Mouse (Mus musculus): ENCODE data around the gene Ccdc51. TPM values are rescaled to one million over a fixed set of nuclear protein-coding genes. Genes with fewer than 3 reads are reported as not detected.
"Not testable (repeated sequence)": the region's sequence is repeated elsewhere in the genome, so short reads cannot be mapped to it uniquely, and the experiment has no call there.

The Ccdc51 gene
- polyA plus RNA-seq, 1 experiment, result not detected

DNA sequence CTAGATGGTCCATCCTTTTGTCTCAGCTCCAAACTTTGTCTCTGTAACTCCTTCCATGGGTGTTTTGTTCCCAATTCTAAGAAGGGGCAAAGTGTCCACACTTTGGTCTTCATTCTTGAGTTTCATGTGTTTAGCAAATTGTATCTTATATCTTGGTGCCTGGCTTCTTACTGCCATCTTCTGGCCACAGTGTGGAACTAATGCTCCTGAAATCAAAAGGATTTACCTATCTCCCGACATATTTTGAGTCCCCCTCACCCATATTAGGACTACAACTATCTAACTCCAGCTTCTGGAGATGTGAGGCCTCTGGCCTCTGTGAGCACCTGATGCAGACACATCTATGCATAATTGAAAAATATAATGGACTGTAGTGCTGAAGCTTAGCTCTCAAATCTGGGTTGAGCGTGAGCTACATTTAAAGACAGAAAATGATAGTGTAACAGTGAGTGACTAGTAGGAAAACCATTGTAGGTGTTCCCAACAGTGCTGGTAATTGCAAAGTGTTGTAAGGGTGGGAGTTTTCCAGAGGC lies 40.3 kb downstream of the Ccdc51 start:
- Histone ChIP-seq H3K27ac (ENCODE audit: insufficient read depth, low read depth, low read length) (no peak overlapping the region), H3K4me1 (ENCODE audit: control insufficient read depth, insufficient read depth, low read length) (no peaks in the 10 kb centered on the region), H3K4me3 (ENCODE audit: insufficient read depth, low read depth, low read length) (no peak overlapping the region)
- 43% methylated on average over 2 of the region's 2 CpGs for WGBS
- TF ChIP-seq CTCF (IDR thresholded peaks at IDR 0.05; ENCODE audit: insufficient read depth, low read depth, low read length) (no peak), POLR2A (IDR thresholded peaks at IDR 0.05; ENCODE audit: insufficient read depth, low read depth, low read length) (no peak)

DNA sequence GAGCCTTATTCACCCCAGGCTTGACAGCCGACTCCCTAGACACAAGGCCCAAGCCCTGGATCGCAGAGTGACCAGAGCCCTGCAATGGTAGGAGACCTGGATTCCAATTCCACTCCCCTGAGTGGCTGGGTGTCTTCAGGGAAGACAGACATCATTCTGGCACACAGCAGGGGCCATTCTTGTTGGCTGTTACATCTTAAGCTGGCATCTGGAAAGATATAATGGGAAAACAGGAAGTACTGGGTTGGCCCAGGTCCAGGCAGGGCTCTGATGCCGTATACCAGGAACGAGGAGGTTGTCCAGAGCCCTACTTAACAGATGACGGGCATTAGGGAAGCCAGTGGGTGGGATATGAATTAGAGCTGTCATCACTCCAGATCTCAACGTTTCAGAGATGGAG lies 41.0 kb downstream of the Ccdc51 start:
- TF ChIP-seq POLR2A (IDR thresholded peaks at IDR 0.05; ENCODE audit: insufficient read depth, low read depth, low read length) (no peak), CTCF (IDR thresholded peaks at IDR 0.05; ENCODE audit: insufficient read depth, low read depth, low read length) (no peak)
- no peak overlapping the region for H3K4me3 ChIP-seq (ENCODE audit: insufficient read depth, low read depth, low read length)
- no peaks in the 10 kb centered on the region for H3K4me1 ChIP-seq (ENCODE audit: control insufficient read depth, insufficient read depth, low read length)
- H3K27ac ChIP-seq (ENCODE audit: insufficient read depth, low read depth, low read length), result no peak overlapping the region
- WGBS, result 31% methylated on average over 6 of the region's 6 CpGs

DNA sequence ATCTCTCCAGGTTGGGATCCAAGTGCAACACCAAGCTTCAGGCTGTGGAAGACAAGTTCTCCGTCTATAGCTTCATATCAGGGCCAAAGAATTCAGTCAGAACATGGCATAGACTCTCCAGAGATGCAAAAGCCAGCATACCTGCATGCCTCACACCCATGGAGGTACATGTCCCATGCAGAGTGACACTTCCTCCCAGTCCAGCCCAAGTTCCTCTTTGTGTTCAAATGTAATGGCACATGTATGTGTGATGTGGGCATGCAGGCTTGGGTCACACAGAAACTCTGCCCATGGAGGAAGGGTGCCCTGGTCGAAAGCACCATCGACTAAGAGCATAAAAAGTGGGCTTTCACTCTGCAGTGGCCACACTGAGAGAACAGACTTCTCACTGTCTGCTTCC lies 41.9 kb downstream of the Ccdc51 start:
- WGBS, result 86% methylated on average over 3 of the region's 3 CpGs
- no peak overlapping the region for H3K27ac ChIP-seq (ENCODE audit: insufficient read depth, low read depth, low read length)

DNA sequence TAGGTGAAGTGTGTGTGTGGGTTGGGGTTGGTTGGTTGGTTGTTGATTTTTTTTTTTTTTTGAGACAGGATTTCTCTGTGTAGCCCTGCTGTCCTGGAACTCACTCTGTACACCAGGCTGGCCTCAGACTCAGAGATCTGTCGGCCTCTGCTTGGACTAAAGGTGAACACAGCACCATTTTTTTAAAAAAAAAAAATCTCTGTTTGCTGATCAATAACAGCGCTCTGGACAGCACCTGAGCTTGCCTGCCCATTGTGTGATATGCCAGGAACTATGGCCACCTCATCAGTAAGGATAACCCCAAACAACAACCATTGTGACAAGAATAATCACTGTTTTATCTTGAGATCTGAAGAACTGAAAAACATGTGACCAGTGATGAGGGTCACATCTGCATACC lies 42.8 kb downstream of the Ccdc51 start:
- Histone ChIP-seq H3K27ac (ENCODE audit: insufficient read depth, low read depth, low read length) (no peak overlapping the region), H3K4me3 (ENCODE audit: insufficient read depth, low read depth, low read length) (no peak overlapping the region), H3K4me1 (ENCODE audit: control insufficient read depth, insufficient read depth, low read length) (no peaks in the 10 kb centered on the region)
- TF ChIP-seq CTCF (IDR thresholded peaks at IDR 0.05; ENCODE audit: insufficient read depth, low read depth, low read length) (no peak), POLR2A (IDR thresholded peaks at IDR 0.05; ENCODE audit: insufficient read depth, low read depth, low read length) (no peak)
- WGBS, result 90% methylated on average over 2 of the region's 2 CpGs

More for the DNA sequence above, 41.9 kb downstream of the Ccdc51 start:
- no peak for TF ChIP-seq CTCF (IDR thresholded peaks at IDR 0.05; ENCODE audit: insufficient read depth, low read depth, low read length)
- no peak for TF ChIP-seq POLR2A (IDR thresholded peaks at IDR 0.05; ENCODE audit: insufficient read depth, low read depth, low read length)
- Histone ChIP-seq H3K4me3 (ENCODE audit: insufficient read depth, low read depth, low read length) (no peak overlapping the region), H3K4me1 (ENCODE audit: control insufficient read depth, insufficient read depth, low read length) (no peaks in the 10 kb centered on the region)

DNA sequence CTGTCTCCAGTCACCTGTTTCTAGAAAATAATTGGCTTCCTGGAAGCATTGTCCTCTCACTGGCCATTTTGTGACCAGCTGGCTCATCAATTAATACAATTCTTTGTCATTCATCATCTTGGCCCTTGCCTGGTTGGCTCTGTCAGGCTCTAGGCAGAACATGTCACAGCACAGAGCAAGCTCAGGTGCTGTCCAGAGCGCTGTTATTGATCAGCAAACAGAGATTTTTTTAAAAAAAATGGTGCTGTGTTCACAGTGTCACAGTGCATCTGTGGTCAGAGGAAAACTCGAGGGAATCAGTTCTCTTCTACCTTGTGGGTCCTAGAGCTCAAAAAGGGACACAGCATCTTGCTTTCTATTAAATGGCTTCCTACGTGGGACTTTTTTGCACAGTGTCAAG lies 43.2 kb downstream of the Ccdc51 start:
- Histone ChIP-seq H3K27ac (ENCODE audit: insufficient read depth, low read depth, low read length) (no peak overlapping the region), H3K4me3 (ENCODE audit: insufficient read depth, low read depth, low read length) (no peak overlapping the region), H3K4me1 (ENCODE audit: control insufficient read depth, insufficient read depth, low read length) (no peaks in the 10 kb centered on the region)
- TF ChIP-seq POLR2A (IDR thresholded peaks at IDR 0.05; ENCODE audit: insufficient read depth, low read depth, low read length) (no peak), CTCF (IDR thresholded peaks at IDR 0.05; ENCODE audit: insufficient read depth, low read depth, low read length) (no peak)
- WGBS, result 69% methylated on average over 3 of the region's 3 CpGs

DNA sequence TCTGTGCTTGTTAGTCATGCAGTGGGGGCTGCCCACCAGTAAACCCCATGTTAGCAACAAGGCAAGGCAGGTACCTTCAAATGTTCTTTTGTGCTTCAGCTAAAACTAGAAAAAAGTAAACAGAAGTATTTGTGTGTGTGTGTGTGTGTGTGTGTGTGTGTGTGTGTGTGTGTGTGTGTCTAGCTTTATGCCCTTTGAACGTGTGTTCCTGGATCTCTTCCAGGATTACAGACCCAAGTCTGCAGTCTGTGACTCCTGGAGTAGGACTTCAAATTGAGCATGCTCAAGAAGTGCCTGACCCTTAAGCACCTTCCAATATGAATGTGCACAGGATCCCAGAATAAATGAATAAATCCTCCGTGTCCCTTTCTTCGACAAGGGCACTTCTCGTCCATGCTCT lies 44.8 kb downstream of the Ccdc51 start:
- no peak overlapping the region for H3K27ac ChIP-seq (ENCODE audit: insufficient read depth, low read depth, low read length)
- TF ChIP-seq CTCF (IDR thresholded peaks at IDR 0.05; ENCODE audit: insufficient read depth, low read depth, low read length), result no peak
- no peak for TF ChIP-seq POLR2A (IDR thresholded peaks at IDR 0.05; ENCODE audit: insufficient read depth, low read depth, low read length)
- WGBS, result 74% methylated on average over 4 of the region's 4 CpGs
- H3K4me1 ChIP-seq (ENCODE audit: control insufficient read depth, insufficient read depth, low read length), result no peaks in the 10 kb centered on the region
- H3K4me3 ChIP-seq (ENCODE audit: insufficient read depth, low read depth, low read length), result no peak overlapping the region

DNA sequence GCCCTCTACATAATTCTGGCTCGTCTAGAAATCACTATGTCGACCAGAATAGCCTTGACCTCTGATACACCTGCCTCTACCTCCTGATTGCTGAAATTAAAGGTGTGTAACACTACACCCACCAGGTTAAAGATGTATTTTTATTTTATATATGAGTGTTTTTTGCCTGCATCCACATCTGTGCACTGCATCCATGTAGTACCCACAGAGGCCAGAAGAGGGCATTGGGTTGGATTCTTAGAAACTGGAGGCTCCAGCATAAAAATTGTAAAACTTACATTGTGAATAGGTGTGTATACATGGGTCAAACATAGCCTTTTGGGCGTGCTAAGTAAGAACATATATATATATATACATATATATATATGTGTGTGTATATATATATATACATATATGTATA lies 45.9 kb downstream of the Ccdc51 start:
- WGBS, result 56% methylated on average over 3 of the region's 3 CpGs
- H3K27ac ChIP-seq (ENCODE audit: insufficient read depth, low read depth, low read length), result no peak overlapping the region
- H3K4me1 ChIP-seq (ENCODE audit: control insufficient read depth, insufficient read depth, low read length), result no peaks in the 10 kb centered on the region
- no peak for TF ChIP-seq CTCF (IDR thresholded peaks at IDR 0.05; ENCODE audit: insufficient read depth, low read depth, low read length)
- no peak for TF ChIP-seq POLR2A (IDR thresholded peaks at IDR 0.05; ENCODE audit: insufficient read depth, low read depth, low read length)
- no peak overlapping the region for H3K4me3 ChIP-seq (ENCODE audit: insufficient read depth, low read depth, low read length)

DNA sequence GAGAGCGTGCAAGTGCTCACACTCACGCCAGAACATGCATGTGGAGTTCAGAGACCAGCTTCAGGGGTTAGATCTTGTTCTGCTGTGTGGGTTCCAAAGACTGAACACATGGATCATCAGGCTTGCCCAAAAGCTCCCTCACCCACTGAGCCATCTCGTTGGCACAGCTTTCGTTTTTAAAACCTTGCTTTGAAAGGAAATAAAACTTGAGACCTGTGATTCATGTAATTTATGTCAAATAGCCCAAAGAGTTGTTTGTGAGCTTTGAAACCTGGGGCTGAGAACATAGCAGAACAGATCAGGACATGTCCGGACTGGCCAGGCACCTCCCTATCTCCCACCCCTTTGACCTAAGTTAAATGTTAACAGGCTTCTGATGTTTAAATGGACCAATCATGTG lies 47.8 kb downstream of the Ccdc51 start:
- WGBS, result 81% methylated on average over 5 of the region's 5 CpGs
- Histone ChIP-seq H3K4me1 (ENCODE audit: control insufficient read depth, insufficient read depth, low read length) (no peaks in the 10 kb centered on the region), H3K4me3 (ENCODE audit: insufficient read depth, low read depth, low read length) (no peak overlapping the region), H3K27ac (ENCODE audit: insufficient read depth, low read depth, low read length) (no peak overlapping the region)
- no peak for TF ChIP-seq CTCF (IDR thresholded peaks at IDR 0.05; ENCODE audit: insufficient read depth, low read depth, low read length)
- TF ChIP-seq POLR2A (IDR thresholded peaks at IDR 0.05; ENCODE audit: insufficient read depth, low read depth, low read length), result no peak

DNA sequence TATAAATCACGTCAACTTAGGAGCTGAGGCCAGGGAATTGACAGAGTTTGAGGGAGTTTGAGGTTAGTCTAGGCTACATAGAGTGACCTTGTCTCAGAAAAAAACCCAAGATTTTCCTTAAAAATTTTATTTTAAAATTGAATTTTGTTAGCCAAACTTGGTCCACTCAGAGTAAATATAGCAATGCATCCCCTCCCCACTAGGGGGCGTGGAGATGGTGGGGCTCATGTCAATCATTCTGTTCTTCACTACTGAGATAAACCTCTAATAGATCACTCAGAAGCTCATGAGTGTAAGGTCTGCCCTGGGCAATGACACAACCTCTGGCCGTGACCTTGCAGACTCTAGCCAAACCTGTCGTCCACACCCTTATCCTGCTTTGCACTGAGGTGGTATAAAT lies 58.1 kb downstream of the Ccdc51 start:
- H3K4me1 ChIP-seq (ENCODE audit: control insufficient read depth, insufficient read depth, low read length); H3K4me3 ChIP-seq (ENCODE audit: insufficient read depth, low read depth, low read length); H3K27ac ChIP-seq (ENCODE audit: insufficient read depth, low read depth, low read length): not testable (repeated sequence)
- 67% methylated on average over 4 of the region's 4 CpGs for WGBS

Other genes starting within 250 kb of the Ccdc51 start
- gene Slc26a6, start 229.2 kb upstream of the Ccdc51 start, polyA plus RNA-seq (2012; ENCODE audit: insufficient read depth, insufficient read length, low replicate concordance, missing spikeins), result not detected in 2 replicates
- gene Tmem89, start 167.9 kb upstream of the Ccdc51 start, polyA plus RNA-seq (2012; ENCODE audit: insufficient read depth, insufficient read length, low replicate concordance, missing spikeins), result not detected in 2 replicates
- gene Uqcrc1, start 145.9 kb upstream of the Ccdc51 start, polyA plus RNA-seq (2012; ENCODE audit: insufficient read depth, insufficient read length, low replicate concordance, missing spikeins), result 636 and 722 TPM in 2 replicates
- not detected in 2 replicates for gene Col7a1, start 128.9 kb upstream of the Ccdc51 start, polyA plus RNA-seq (2012; ENCODE audit: insufficient read depth, insufficient read length, low replicate concordance, missing spikeins)
- not detected in 2 replicates for gene Ucn2, start 96.5 kb upstream of the Ccdc51 start, polyA plus RNA-seq (2012; ENCODE audit: insufficient read depth, insufficient read length, low replicate concordance, missing spikeins)
- not detected in 2 replicates for gene Pfkfb4, start 90.7 kb upstream of the Ccdc51 start, polyA plus RNA-seq (2012; ENCODE audit: insufficient read depth, insufficient read length, low replicate concordance, missing spikeins)
- gene Shisa5, start 43.9 kb upstream of the Ccdc51 start, polyA plus RNA-seq (2012; ENCODE audit: insufficient read depth, insufficient read length, low replicate concordance, missing spikeins), result not detected in 2 replicates
- not detected in 2 replicates for gene Trex1, start 22.8 kb upstream of the Ccdc51 start, polyA plus RNA-seq (2012; ENCODE audit: insufficient read depth, insufficient read length, low replicate concordance, missing spikeins)
- not detected in 2 replicates for gene Atrip, start 8.4 kb upstream of the Ccdc51 start, polyA plus RNA-seq (2012; ENCODE audit: insufficient read depth, insufficient read length, low replicate concordance, missing spikeins)
- not detected in 2 replicates for gene Tma7, start 94 bp downstream of the Ccdc51 start, polyA plus RNA-seq (2012; ENCODE audit: insufficient read depth, insufficient read length, low replicate concordance, missing spikeins)
- not detected in 2 replicates for gene Plxnb1, start 12.9 kb downstream of the Ccdc51 start, polyA plus RNA-seq (2012; ENCODE audit: insufficient read depth, insufficient read length, low replicate concordance, missing spikeins)
- not detected in 2 replicates for gene Fbxw21, start 79.5 kb downstream of the Ccdc51 start, polyA plus RNA-seq (2012; ENCODE audit: insufficient read depth, insufficient read length, low replicate concordance, missing spikeins)
- gene Fbxw13, start 113.5 kb downstream of the Ccdc51 start, polyA plus RNA-seq (2012; ENCODE audit: insufficient read depth, insufficient read length, low replicate concordance, missing spikeins), result not detected in 2 replicates
- not detected in 2 replicates for gene Fbxw20, start 152.3 kb downstream of the Ccdc51 start, polyA plus RNA-seq (2012; ENCODE audit: insufficient read depth, insufficient read length, low replicate concordance, missing spikeins)
- not detected in 2 replicates for gene Fbxw14, start 205.2 kb downstream of the Ccdc51 start, polyA plus RNA-seq (2012; ENCODE audit: insufficient read depth, insufficient read length, low replicate concordance, missing spikeins)

All from olfactory bulb, adult 2 months (tissue).